Mouse (Mus musculus) bone marrow macrophage, adult 2 months (primary cell): Measurements from ENCODE around the gene Orc6. TPM values are rescaled to one million over a fixed set of nuclear protein-coding genes. Genes with fewer than 3 reads are reported as not detected.

ENCODE experiments used
- H3K27ac ChIP-seq: 2 replicates; pipeline ENCODE4 v1.5.1; 2012; ENCODE audit warnings: low read depth, low read length; ENCODE audit not compliant: insufficient read depth
- H3K4me1 ChIP-seq: 2 replicates; pipeline ENCODE4 v1.6.1; 2012; ENCODE audit warnings: low read length; ENCODE audit not compliant: control insufficient read depth, insufficient read depth
- H3K4me3 ChIP-seq: 2 replicates; pipeline ENCODE4 v1.5.1; 2012; ENCODE audit warnings: mild to moderate bottlenecking, low read length, moderate library complexity; ENCODE audit not compliant: insufficient read depth
- CTCF ChIP-seq: IDR thresholded peaks from 2 replicates; pipeline ENCODE4 v1.5.1; 2012; ENCODE audit warnings: low read depth, mild to moderate bottlenecking, low read length, moderate library complexity
- POLR2A ChIP-seq: IDR thresholded peaks from 2 replicates; pipeline ENCODE4 v1.6.1; 2012; ENCODE audit warnings: mild to moderate bottlenecking, low read depth, low read length, borderline replicate concordance
- polyA plus RNA-seq: library from polyadenylated mRNA; stranded (reverse); fragments of >200 nt; gene quantifications from 2 replicates; pipeline ENCODE4 v1.2.4, GENCODE M21; 2012; ENCODE audit not compliant: missing spikeins, insufficient read depth, insufficient read length

Orc6 gene
- polyA plus RNA-seq, result 22.8 and 23.5 TPM in 2 replicates

- peaks cover 17% of the 10 kb centered on the region for H3K4me1 ChIP-seq
Measured at GRCm38 (mm10) chr8:85299434-85300077, at the start of gene Orc6, which contains the start of gene Vps35. Gene Orc6, plus strand, starts transcription at chr8:85299632. Gene Vps35, minus strand, starts transcription at chr8:85299802.

GRCm38 (mm10) chr8:85286846-85287245 is 12.6 kb upstream of the Orc6 start:
- no peak overlapping the region for H3K27ac ChIP-seq
- H3K4me1 ChIP-seq, result no peaks in the 10 kb centered on the region

More at GRCm38 (mm10) chr8:85299434-85300077, at the start of gene Orc6, which contains the start of gene Vps35:
- Histone ChIP-seq H3K4me3 (peak within 1 kb of the TSS; percentile 97), H3K27ac (peak within 1 kb of the TSS; percentile 98)
- TF ChIP-seq POLR2A, result no peak
- TF ChIP-seq CTCF, result no peak

GRCm38 (mm10) chr8:85298600-85299433 is 615 bp upstream of the Orc6 start:
- peak overlapping the region; percentile 97 for H3K4me3 ChIP-seq
- no peak for TF ChIP-seq POLR2A
- TF ChIP-seq CTCF, result no peak
- peak overlapping the region; percentile 58 for H3K27ac ChIP-seq
- H3K4me1 ChIP-seq, result peaks cover 17% of the 10 kb centered on the region

More at GRCm38 (mm10) chr8:85286846-85287245, 12.6 kb upstream of the Orc6 start:
- no peak for TF ChIP-seq POLR2A
- TF ChIP-seq CTCF, result no peak
- no peak overlapping the region for H3K4me3 ChIP-seq

GRCm38 (mm10) chr8:85301941-85302340 is 2.5 kb downstream of the Orc6 start:
- peaks cover 15% of the 10 kb centered on the region for H3K4me1 ChIP-seq
- no peak overlapping the region for H3K4me3 ChIP-seq
- TF ChIP-seq CTCF, result no peak
- TF ChIP-seq POLR2A, result no peak
- H3K27ac ChIP-seq, result no peak overlapping the region

GRCm38 (mm10) chr8:85302931-85303330 is 3.5 kb downstream of the Orc6 start:
- TF ChIP-seq POLR2A, result no peak
- H3K4me3 ChIP-seq, result no peak overlapping the region
- no peak overlapping the region for H3K27ac ChIP-seq
- H3K4me1 ChIP-seq, result peaks cover 12% of the 10 kb centered on the region

GRCm38 (mm10) chr8:85303531-85303930 is 4.1 kb downstream of the Orc6 start:
- Histone ChIP-seq H3K4me1 (peaks cover 12% of the 10 kb centered on the region), H3K4me3 (no peak overlapping the region), H3K27ac (no peak overlapping the region)
- no peak for TF ChIP-seq CTCF
- TF ChIP-seq POLR2A, result no peak

- H3K27ac ChIP-seq, result no peak overlapping the region
- TF ChIP-seq CTCF (no peak), POLR2A (no peak)
- no peaks in the 10 kb centered on the region for H3K4me1 ChIP-seq
- H3K4me3 ChIP-seq, result no peak overlapping the region
Measured at GRCm38 (mm10) chr8:85308564-85308963, 9.1 kb downstream of the Orc6 start.

- H3K27ac ChIP-seq, result no peak overlapping the region
- H3K4me1 ChIP-seq, result no peaks in the 10 kb centered on the region
- no peak for TF ChIP-seq POLR2A
- no peak for TF ChIP-seq CTCF
Measured at GRCm38 (mm10) chr8:85311743-85312142, 12.3 kb downstream of the Orc6 start.

GRCm38 (mm10) chr8:85313036-85313435 is 13.6 kb downstream of the Orc6 start:
- no peak overlapping the region for H3K27ac ChIP-seq
- H3K4me1 ChIP-seq, result no peaks in the 10 kb centered on the region
- no peak overlapping the region for H3K4me3 ChIP-seq
- no peak for TF ChIP-seq CTCF
- TF ChIP-seq POLR2A, result no peak

More at GRCm38 (mm10) chr8:85311743-85312142, 12.3 kb downstream of the Orc6 start:
- no peak overlapping the region for H3K4me3 ChIP-seq

- no peak overlapping the region for H3K4me3 ChIP-seq
- TF ChIP-seq CTCF (no peak), POLR2A (no peak)
- no peaks in the 10 kb centered on the region for H3K4me1 ChIP-seq
- no peak overlapping the region for H3K27ac ChIP-seq
Measured at GRCm38 (mm10) chr8:85318534-85318933, 19.1 kb downstream of the Orc6 start.
